Mouse (Mus musculus): ENCODE results near the gene Oas1a.
"Not testable (repeated sequence)": the region's sequence is repeated elsewhere in the genome, so short reads cannot be mapped to it uniquely, and the experiment has no call there.

Oas1a gene

DNA sequence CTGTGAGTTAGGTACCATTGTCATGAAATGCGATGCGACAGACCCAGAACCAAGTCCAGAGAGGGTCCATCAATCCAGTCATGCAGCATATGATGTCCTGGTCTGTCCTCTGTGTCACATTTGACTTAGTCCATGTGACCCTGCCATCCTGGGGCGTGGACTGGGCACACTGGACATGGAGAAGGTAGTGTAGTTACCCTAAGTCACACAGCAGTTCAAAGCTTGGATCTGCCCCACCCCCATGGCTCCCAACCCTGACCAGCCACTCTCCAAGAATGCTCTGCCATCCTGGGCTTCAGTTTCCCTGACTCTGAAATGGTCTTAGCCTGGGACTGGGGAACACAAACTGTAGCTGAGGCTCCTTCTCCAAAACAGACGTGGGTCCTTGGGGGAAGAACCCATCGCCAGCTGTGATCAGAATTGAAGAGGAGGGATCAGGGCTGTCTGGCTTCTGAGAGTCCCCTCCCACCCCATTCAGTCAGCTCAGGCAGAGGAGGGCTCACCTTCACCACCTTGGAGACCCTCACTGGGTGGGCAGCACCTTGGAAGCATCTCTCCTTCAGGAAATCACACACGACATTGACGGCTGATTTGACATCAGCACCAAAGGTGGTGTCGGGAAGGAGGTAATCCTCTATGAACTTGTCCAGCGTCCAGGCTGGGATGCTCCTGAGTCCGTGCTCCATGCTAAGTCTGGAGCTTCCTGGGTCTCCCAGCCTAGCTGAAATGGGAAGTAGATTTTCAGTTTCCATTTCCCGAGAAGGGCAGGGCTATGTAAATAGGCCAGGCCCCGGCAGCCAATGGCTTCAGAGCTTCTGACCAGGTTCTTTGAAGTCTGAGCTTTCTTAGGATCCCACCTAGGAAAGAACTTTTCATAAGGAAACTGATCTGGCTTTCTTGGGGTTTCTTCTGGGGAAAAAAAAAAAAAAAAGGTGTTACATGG is at the start of gene Oas1a:
Gene Oas1a (minus strand): TSS at position 731 of the 943 bp plus-strand sequence.
- DNase-seq: not testable (repeated sequence)

DNA sequence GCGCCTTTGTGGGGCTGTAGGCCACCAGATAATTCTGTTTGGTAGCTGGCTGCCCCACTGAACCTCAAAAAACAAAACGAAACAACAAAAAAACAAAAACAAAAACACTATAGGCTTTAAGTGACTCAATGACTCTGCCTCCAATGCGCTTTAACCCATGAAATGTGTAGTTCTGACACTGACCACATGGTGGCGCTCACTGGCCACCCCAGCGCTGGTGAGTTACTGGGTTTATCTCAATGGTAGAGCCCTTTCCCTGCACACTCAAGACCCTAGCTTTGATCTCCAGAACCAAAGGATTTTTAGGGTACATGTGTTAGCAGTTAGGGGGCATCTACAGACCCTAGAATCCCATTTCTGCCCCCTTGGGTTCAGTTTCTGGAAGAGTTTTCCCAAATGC is 46.7 kb upstream of the Oas1a start:
- peak; percentile 54 for DNase-seq

DNA sequence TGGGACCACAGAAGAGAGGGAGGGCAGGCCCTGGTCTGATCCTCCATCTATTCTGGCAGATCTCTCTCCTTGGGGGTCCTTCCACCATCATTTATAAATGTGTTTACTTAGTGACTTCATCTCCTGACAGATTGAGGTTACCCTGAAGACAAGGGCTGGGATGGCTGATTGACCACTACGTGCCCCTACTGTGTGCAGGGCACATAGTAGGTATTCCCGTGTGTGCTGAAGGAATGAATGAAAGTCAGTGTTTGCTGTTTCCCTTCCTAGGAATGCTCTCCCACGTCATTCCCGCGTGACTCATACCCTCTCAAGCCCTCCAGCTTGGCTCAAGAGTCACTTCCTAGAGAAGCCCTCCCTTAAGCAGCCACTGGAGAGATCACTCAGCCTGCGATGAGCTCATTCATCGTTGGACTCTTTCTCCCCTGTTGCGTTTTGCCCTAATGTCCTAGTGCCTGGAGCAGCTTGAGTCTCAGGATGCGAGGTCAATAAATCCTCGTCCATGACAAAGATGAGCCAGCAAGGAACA is 45.0 kb upstream of the Oas1a start:
- DNase-seq: no peak

DNA sequence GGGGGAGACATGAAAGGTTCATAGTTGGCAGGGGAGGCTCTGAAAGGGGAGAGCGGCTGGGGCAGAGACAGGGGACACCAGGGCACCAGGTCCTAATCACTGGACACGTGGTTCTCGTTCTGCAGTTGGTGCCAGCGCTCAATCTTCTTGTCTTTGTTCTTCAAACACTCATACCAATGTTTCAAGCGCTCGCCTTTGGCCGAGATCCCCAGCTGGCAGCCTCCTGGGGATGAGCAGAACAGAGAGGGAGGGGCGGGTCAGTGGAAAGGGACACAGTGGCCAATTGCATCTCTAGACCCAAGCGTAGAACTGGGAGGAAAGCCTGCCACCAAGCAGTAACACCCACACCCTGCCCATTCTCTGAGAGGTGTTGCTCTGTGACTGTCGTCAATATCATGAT is 34.8 kb upstream of the Oas1a start:
- peak; percentile 56 for DNase-seq

DNA sequence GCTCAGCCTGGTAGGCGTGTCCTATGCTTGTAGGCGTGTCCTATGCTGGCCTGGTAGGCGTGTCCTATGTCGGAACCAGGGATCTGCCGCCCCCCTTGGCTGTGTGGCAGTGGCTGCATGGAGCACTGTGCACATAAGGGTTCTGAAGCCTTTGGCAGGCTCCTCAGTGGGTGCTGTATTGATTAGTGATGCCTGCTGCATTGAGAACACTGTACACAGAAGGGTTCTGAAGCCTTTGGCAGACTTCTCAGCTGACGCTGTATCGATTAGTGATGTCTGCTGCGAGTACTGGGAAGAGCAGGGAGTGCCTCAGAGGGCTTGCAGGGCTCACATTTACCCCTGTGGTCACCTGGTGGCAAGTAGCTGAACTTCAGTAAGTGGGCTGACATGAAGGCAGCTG is 31.3 kb upstream of the Oas1a start:
- DNase-seq: no peak

DNA sequence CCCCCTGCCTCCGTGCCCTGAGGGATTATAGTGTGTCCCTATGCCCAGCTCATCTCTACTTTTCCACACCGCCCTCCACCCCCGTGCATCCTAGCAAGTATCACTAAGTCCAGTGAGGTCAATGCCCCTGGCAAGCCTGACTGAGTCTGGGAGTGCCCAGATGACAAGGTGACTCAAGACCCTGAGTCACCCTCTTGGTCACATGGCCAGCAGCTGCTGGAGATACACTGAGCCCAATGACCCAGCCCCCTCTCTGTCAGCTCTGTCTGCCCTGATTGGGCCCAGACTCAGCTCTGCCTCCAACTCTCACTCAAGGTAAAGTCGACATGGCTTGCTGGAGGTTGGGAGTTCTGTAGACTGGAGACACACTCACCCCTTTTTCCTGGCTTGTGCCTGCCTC is 30.5 kb upstream of the Oas1a start:
- no peak for DNase-seq

DNA sequence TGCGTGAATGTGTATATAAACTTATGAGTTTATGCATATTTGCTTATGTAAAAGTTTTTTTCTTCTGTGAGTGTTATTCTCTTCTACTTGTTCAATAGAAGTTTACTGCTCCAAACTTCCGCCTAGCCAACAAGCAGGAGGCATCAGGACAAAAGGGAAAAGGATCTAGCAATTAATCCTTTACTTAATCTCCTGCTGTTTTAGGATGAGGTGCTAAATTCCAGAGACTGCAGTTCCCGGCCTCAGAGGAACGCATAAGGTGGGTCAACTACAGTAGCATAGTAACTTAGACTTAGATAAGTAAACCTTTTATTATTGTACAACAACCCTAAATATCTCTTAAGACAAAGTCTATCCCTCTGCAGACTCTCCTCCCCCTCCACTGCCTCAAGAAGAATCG is 26.6 kb upstream of the Oas1a start:
- no peak for DNase-seq

DNA sequence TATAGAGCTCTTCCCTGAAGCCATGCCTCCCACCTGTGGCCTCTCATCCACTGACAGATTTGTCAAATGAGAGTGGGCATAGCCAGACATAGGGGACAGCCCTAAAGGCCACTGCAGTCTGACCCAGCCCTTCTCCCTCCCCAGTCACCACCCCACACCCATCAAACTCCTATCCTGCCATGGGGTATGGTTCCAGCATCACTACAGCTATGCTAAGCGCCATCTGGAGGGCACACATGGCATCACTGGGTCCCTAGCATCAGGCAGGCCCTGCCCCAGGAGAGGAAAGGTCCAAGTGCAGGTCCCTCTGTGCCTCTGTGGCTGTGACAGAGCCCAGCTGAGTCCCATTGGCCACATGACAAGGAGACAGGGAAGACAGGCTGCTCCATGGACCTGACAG is 19.7 kb upstream of the Oas1a start:
- no peak for DNase-seq

DNA sequence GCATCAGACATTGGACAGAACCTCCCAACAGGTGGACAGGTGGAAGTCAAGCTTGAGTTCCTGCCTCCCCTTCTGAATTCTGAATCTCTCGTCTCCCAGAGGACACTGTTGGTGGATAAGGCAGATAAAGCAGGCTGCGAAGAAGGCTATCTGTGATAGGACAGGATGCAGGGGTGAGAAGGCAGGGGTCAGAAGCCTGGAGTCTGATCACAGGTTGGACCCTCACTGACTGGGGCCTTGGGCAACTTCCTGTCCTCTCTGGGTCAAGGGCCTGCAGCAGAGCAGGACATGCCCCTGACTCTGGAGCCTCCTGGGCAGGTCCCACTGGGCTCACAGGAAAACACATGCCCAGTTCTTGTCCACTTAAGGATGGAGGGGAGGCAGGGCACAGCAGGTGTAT is 19.0 kb upstream of the Oas1a start:
- DNase-seq: not testable (repeated sequence)

DNA sequence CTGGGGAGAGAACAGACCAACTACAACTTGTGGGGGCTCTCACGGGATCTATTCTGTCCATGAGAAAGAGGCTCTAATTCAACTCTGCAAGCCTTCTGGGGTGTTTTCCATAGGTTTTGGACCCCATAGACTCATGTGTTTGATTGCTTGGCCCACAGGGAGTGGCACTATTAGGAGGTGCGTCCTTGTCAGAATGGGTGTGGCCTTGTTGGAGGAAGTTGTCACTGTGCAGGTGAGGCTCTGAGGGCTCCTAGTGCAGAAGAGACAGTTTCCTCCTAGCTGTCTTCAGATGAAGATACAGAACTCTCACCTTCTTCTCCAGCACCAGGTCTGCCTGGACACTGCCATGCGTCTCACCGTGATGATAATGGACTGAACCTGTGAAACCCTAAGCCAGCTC is 17.2 kb upstream of the Oas1a start:
- not testable (repeated sequence) for DNase-seq

DNA sequence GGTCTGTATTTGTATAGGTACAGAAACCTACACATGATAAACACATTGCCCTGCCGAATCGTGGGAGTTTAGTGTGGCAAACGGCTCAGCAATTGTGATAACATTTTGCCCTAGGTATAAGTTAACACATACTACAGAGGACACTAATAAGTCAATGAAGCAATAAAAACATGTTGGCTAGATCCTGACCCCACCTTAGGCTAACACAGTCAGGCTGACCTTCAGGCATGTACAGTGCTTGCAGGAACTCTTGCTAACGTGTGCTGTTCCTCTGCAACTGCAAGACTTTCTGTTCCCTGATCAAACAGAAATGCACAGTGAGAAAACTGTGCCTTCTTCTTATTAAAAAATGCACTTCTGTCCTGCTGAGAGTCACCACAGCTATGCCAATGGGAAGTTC is 16.6 kb upstream of the Oas1a start:
- DNase-seq: no peak

DNA sequence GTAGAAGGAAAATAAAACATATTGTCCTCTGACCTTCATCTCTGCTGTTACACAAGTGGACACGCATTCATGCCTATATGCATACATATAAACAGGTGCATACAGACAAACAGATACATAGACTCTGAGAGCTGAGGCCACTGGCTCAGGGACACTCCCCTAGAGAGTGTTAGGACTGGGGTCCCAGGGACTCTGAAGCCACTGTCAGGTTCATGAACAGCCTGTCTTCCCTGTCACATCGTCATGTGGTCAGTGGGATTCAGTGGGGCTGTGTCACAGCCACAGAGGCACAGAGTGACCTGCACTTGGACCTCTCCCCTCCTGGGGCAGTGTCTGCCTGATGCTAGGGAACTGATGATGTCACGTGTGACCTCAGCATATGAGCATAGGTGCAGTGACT is 13.0 kb upstream of the Oas1a start:
- no peak for DNase-seq

DNA sequence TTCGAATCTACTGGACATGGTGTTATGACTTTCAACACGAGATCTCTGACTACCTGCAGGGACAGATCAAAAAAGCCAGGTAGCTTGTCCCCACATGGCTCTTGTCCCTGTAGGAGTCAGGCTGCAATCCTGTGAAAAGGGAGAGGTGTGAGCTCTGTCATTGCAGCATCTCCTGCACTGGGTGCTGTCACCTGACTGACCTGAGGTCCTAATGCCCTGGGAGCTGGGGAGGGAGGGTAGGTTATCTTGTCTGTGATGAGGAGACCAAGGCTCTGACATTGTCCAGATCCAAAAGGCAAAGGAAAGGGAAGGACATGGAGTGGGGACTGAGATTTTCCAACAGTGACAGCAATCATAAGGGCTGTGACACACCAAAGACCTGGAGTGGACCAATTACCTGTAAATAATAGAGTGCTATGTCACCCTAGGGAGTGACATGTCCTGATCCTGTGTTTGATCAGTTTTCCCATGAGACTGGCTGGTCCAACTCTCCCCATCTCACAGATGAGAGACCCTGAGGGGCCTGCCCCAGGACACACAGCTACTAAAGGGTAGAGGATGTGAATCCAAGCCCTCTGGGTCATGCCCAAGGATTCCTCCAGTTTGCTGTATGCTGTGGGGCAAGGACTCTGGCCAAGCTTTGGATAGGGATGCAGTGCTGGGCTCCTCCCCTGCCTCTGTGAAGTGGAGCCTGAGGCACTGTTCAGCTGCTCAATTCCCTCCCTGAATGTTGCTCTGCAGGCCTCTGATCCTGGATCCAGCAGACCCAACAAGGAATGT is 12.0 kb upstream of the Oas1a start:
- not testable (repeated sequence) for DNase-seq

DNA sequence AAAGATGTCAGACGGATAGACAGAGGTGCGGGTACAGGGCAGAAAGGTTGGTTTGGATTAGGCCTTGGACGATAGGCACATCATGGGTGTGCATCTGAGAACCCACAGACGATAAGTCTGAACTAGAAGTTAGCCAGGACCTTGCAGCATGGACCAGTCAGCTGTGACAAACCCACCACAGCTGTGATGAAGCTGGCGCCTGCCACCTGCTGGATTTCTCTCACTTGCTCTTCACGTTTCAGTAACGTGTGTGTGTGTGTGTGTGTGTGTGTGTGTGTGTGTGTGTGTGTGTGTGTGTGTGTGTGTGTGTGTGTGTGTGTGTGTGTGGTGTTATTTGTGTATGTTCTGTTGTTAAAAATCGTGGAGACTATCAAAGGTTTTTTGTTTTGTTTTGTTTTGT is 6.9 kb upstream of the Oas1a start, which contains the start of gene Oas1d:
Gene Oas1d (plus strand): TSS at position 333 of the 400 bp plus-strand sequence.
- not testable (repeated sequence) for DNase-seq

DNA sequence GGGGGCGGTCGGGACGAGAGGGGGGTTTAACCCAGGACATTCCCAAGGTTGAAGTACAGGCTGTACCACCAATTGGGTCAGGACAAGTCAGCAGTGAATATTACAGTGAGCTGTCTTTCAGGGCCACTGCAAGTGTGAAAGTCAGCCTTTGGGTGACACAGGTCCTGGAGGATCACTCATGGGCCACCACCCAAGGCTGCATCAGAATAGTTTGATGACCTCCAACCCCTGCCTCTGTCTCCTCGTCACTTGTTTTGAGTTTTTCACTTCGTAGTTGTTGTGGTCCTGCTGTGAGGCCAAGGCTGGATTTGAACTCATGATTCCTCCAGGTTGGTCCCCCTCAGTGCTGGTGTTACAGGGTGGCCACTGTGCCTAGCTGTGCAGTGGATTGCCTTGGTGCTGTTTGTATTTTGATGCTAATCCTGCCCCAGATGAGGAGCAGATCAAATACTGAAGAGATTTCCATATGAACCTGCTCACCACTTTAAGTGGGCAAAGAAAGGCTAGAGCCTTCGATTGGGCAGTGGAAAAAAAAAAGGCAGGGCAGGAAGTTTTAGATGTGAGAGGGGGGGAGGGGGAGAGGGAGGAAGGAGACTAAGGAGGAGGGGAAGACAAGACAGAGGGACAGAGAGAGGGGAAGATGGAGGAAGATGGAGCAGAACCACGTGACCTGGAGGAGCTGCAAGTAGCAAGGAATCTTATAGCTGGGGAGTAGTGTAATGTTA is 1.0 kb upstream of the Oas1a start:
- no peak for DNase-seq

DNA sequence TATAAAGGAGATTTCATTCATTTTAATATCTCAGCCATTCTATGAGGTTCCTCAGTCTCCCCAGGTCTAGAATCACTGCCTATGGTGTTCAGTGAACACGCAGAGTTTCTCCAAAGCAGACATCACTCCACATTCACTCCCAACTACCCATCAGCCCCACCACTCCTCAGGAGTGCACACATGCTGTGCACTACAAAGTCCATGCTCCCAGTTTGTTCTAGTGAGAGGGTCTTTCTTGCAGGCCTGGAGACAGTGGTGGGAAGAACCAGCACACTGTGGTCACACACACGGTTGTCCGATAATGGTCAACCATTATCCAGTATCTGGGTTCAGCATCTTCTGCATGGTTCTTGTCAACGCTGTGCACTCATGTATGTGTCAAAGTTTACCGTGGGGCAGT is 5.3 kb downstream of the Oas1a start:
- DNase-seq: no peak

DNA sequence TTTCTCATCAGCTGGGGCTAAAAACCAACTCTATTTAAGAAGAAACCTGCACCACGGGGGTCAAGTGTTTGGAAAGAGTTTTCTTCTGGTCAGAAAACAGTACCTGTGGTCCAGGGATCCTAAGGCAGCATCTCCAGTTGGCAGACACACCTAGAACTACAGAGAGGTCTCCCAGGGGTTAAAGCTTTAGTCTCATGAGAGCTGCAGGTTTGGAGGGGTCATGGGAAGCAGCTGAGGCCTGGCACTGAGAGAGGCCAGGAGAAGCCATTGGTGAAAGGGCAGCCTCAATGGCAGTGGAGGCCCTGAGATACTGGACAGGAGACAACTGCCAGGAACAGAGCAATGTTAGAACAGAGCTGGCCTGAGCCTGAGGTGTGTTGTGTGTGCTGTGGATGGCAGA is 6.7 kb downstream of the Oas1a start:
- DNase-seq: no peak

DNA sequence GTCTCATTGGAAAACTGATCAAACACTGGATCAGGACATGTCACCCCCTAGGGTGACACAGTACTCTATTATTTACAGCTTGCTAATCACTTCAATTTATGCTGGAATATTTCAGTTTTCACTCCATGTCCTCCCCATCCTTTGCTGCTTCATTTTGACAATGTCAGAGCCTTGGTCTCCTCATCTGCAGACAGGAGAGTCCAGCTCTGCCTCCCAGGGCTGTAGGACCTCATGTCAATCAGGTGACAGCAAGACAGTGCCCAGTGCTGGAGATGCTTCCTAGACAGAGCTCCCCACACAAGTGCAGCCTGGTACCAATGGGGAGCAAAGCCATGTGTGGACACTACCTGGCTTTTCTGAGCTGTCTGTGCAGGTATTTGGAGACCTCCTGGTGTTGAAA is 8.6 kb downstream of the Oas1a start:
- DNase-seq: no peak

DNA sequence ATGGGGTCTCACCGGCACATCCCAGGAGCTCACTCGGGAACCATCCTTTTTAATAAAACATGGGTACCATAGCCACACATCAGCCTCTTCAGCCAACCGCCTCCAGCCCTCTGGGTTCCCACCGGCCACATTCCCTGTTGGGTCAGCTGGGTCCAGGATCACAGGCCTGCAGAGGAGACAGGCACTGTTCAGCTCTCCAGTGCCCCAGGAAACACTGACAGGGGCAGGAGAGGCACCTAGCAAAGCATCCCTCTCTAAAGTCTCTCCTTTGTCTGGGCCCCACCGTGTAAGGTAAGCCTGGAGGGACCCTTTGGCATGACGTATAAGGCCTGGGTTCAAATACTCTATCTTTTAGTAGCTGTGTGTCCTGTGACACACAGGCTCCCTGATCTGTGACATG is 9.0 kb downstream of the Oas1a start:
- no peak for DNase-seq

DNA sequence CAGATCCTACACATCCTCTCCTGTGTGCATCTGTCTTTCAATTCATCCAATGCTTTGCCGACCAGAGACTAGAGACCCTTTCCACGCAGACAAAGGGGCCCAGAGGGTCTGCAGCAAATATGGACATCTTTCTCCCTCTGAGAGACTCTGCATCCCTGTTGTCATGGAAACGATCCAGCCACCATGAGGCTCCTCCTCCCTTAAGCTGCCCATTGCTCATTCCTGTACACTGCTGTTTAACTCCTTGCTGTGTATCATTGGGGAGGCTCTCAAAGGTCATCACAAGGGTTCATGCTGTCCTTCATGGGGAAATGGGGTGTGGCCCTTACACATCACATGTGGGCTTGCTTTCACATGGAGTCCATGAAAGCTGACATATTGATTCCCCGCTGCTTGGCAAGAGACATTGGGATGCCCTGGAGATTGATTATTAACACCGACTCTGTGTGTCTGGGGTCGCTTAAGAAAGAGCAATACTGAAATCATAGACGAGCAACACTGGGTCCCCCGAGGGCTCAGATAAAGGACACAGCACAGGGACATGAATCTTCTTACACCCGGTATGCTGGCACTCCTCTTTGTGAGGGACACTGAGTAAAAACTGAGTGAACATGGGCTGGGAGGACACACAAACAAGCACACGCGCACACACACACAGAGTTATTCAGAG is 12.0 kb downstream of the Oas1a start:
- DNase-seq: no peak

DNA sequence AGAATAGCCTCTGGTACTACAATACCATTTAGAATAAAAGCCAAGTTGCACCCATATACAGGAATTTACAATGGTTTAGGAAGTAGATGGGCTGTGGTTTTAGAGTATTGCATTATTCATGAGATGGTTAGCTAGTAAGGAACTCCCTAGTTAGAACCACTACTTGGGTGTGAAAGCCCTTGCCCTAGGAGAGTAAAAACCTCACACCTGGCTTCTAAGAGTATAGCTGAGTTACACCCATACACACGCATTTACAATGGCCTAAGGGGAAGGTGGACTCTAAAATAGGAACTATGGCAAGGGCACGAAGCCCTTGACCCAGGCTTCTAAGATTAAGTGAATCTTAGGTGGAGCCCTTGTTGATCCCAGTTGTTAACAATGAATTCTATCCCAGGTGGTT is 12.6 kb downstream of the Oas1a start:
- DNase-seq: not testable (repeated sequence)

DNA sequence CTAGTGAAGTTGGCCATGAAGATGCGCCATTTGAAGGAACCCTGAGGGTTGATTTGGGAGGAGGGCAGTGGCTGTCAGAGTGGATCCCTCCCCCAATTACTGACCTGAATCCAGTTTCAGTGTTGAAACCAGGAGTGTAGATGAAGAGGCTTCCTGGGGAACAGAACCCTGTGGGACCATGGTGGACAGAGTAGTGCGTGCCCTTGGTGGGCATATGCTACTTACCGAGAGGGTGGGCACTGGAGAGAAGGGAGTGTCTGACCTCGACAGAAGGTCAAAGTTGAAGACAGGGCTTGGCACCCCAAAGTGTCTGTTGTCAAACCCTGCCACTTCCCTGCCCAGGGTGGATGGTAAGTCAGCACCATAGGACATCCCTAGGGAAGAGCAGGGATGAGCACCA is 13.5 kb downstream of the Oas1a start:
- DNase-seq: not testable (repeated sequence)

All from cerebellum, adult 9-11 months (tissue).